Mouse (Mus musculus): ENCODE measurements around the gene Pla2g2d.
A peak's percentile ranks its signal among the peaks of the same experiment; 100 is the strongest.
"Not testable (repeated sequence)": the region's sequence is repeated elsewhere in the genome, so short reads cannot be mapped to it uniquely, and the experiment has no call there.

The Pla2g2d gene

DNA sequence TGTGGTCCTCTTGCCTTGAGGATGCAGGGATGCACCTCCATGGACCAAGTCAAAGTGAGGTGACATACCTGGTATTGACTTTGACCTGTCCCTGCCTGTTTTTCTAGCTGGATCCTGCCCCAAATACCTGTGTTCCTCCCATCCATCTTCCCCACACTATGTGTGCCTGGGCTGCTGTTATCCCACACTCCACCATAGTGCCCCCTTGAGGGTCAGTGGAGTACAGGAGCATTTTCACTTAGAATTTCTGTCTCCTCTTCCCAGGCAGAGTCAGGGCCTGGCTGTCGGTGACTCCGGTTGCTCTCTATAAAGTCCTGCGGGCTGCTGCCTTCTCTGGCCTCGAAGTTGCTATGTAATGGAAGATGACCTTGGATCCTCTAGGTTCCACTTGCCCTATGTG, 10.2 kb downstream of the Pla2g2d start:
- no peak for DNase-seq

DNA sequence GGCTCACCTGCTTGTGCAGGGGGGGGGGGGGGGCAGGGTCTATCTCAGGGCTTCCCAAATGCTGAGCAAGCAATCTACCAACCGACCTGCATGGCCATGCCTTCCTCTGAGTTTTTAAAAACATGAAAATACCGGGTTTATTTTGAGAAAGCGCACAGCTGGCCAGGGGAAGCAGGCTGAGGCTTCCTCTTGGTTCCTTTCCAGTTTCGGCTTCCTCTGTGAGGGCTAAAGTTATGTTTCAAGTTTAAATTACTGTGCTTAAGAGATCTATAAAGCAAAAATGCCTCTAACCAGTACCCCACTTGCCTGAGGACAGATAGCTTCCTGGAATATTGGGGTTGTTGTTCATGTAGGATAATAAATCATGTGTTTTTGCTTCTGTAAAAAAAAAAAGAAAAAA, 10.6 kb downstream of the Pla2g2d start:
- DNase-seq, result no peak

DNA sequence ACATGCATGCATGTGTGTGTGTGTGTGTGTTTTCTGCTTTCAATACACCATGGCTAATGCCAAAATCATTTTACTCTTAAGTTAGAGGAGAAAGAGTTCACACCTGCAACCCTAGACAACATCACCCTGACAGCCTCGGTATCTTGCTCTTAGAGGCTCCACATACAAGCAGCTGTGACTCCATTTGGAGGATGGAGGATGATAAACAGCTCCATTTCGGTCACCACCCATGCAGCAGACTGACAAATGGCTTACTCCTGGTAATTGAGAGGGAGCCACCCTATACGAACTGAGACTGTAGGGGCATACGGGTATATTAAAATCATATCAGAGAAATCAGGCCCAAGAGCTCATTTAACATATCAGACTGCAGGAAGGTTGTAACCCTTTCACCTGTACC, 12.8 kb downstream of the Pla2g2d start:
- no peak for DNase-seq

DNA sequence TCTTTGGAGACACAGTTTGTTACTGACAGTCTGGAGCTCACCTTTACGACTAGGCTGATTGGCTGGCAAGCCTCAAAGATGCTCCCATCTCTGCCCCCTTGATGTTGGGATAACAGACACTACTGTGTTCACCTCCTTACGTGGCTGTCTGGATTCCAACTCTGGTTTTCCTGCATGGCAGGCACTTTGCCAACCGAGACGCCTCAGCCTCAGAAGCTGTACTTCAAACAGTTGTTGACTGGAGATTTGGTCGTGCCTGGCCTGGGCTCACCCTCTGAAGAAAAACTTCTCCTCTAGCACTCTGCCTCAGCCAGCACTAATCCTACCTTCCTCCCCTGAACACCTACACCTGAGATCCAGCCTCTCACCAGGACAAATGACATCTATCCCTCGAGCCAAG, 15.9 kb downstream of the Pla2g2d start:
- no peak for DNase-seq

DNA sequence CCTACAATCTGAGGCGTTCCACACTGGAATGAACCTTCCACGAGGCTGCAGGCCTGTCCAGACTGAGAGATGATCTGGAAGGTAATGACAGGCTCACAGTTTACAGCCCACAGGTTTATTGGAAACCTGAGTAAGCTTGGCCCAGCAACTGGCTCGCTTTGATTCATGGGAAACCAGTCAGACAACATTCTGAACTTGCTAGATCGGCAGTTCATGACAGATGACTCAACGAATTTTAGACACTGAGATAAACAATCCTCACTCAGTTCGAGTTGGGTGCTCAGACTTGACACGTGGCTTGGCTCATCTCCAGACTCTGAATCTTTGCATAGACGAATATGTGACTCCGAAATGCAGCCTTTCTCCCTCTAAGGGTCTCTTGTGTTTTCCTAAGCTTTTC, 17.1 kb downstream of the Pla2g2d start:
- peak; percentile 5 for DNase-seq

DNA sequence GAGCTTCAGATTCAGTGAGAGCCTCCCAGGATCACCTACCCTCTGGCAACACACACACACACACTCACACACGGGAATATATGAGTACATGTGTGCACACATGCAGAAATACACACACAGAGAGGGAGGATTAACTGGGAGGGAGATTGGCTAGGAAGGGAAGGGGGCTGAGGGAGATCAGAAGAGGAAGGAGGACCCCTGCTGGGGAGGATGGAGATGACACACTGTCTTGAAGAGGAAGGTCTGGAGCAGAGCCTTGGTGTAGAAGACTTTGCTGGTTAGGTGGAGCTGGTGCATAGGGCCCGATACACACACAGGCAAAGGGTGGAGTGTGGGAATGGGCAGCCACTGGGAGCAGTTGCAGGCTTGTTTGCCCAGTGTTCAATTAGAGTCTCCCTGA, 17.7 kb downstream of the Pla2g2d start:
- peak; percentile 51 for DNase-seq

DNA sequence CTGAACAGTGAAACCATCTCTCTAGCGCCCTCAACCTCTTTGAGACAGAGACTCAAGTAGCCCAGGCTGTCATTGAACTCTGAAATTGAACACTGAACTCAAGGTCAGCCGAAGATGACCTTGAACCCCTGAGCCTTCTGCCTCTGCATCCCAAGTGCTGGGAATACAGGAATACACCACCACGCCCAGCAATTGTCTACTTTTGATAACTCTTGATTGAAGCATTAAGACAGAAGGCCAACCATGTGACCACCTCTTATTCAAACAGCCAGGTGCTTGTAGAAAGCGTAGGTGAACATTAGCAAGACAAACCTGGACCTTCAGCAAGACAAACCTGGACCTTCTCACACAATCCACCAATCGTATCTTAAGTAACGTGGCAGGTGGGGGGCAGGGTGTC, 18.8 kb downstream of the Pla2g2d start:
- DNase-seq, result no peak

GRCm38 (mm10) chr4:138796513-138797216, 21.1 kb downstream of the Pla2g2d start:
- DNase-seq, result no peak

GRCm38 (mm10) chr4:138797217-138797570, 21.7 kb downstream of the Pla2g2d start:
- DNase-seq, result no peak

DNA sequence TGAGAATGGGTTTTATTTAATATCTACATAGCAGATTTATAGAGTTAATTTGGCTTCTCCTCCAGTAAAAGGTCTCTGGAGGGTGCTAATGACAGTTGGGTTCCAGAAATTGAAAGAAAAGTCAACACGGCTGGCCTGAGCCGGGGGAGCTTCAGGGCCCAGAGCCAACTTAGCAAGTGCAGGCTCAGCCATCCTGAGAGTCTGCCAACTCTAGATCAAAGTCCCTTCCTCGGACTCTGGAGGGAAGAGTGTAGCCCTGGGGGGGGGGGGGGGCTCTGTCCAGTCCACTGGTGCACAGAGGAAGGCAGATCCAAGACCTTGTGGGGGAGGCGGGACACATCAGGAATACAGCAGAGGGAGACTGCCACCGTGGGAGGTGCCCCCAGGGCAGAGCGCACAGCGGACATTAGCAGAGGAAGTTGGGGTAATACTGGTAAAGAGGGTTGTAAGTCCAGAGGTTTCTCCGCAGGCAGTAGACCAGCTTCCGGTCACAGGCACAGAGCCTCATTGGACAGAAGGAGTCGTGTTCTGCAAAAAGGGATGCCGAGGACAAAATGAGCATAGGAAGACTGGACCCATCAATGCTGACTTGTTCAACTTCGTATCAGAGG, 24.7 kb downstream of the Pla2g2d start:
- DNase-seq, result no peak

DNA sequence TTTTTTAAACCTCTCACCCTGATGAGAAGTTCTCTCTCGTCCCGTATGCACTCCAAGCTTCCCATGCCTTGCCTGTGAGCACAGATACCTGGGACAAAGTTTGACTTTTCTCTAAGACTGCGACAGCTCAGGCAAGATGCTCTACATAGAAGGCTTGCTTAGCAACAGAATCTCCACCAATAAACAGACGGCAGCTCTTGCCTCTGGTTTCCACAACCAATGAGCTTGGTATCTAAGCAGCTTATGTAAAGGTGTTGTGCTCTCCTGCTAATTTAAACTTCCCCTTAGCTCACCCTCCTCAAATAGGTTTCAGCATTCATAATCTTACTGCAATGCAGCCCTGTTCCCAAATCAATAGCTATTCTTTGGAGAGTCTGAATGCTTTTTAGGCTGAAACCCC, 26.1 kb downstream of the Pla2g2d start:
- no peak for DNase-seq

DNA sequence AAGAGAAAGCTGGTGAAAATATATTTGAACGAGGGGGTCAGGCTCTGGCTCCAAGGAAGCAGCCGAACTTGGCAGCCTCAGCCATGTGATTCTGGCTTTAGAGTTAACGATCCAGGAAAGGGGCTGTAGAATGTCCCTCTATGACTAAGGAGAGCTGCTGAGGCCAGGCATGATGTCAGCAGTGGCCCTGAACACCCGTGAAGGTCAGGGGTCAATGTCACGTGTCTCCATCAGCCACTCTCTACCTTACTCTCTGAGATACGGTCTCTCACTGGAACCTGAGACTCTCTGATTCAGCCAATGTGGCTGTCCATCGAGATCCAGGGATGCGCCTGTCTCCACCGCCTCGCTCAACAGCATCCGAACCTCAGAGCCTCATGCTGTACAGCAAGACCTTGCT, 27.4 kb downstream of the Pla2g2d start:
- no peak for DNase-seq

- no peak for DNase-seq
Observed at GRCm38 (mm10) chr4:138805248-138805647, 29.7 kb downstream of the Pla2g2d start.

- DNase-seq, result no peak
Observed at GRCm38 (mm10) chr4:138806160-138806559, 30.6 kb downstream of the Pla2g2d start.

DNA sequence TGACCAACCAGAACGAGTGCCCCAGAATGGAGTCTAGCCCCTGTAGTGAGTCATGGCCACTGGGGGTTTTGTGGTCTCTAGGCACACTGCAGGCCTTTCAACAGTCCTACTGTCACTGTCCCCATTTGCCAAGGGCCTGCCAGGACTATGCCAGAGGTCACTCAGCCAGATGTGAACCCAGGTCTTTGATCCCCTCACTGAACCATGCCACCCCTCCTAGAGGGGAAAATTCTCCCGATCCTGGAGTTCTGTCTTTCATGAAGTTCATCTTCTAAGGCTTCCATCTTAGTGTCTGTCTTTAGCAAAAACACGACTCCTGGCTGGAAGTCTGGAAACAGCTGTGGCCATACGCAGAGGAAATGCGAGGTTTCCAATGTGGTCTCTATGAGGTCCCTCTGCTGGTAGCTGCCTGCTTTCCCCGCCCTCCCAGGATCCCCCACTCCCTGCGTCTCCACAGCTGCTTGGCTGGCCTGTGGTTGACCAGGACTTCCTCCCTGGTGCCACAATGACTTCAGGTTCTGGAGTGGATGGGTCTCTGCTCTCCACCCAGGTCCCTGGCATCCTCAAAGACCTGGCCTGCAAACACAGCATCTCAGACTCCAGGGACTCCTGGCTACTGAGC, 31.5 kb downstream of the Pla2g2d start:
- no peak for DNase-seq

GRCm38 (mm10) chr4:138816166-138816565, 40.6 kb downstream of the Pla2g2d start:
- DNase-seq, result no peak

- peak; percentile 15 for DNase-seq
Observed at GRCm38 (mm10) chr4:138817736-138818135, 42.2 kb downstream of the Pla2g2d start.

GRCm38 (mm10) chr4:138819101-138819500, 43.6 kb downstream of the Pla2g2d start:
- peak; percentile 43 for DNase-seq

- no peak for DNase-seq
Observed at GRCm38 (mm10) chr4:138821036-138821435, 45.5 kb downstream of the Pla2g2d start.

DNA sequence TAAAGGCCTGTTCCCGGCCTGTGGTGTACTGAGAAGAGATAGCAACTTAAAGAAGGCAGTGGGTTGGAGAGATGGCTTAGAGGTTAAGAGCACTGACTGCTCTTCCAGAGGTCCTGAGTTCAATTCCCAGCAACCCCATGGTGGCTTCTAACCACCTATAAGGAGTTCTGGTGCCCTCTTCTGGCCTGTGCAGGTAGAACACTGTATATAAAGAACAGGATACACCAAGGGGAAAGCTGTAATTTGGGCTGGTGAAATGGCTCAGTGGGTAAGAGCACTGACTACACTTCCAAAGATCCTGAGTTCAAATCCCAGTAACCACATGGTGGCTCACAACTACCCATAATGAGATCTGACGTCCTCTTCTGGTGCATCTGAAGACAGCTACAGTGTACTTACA, 48.6 kb downstream of the Pla2g2d start:
- not testable (repeated sequence) for DNase-seq

- peak; percentile 17 for DNase-seq
Observed at GRCm38 (mm10) chr4:138824660-138825059, 49.1 kb downstream of the Pla2g2d start.

GRCm38 (mm10) chr4:138825751-138826567, 50.4 kb downstream of the Pla2g2d start:
- no peak for DNase-seq

GRCm38 (mm10) chr4:138827147-138827546, 51.6 kb downstream of the Pla2g2d start:
- no peak for DNase-seq
